Mouse (Mus musculus): ENCODE measurements around the gene Iqch. TPM values are rescaled to one million over a fixed set of nuclear protein-coding genes. Genes with fewer than 3 reads are reported as not detected.

The Iqch gene
- total and polyA plus RNA-seq, 2 experiments: 0.06 to 0.28 TPM

DNA sequence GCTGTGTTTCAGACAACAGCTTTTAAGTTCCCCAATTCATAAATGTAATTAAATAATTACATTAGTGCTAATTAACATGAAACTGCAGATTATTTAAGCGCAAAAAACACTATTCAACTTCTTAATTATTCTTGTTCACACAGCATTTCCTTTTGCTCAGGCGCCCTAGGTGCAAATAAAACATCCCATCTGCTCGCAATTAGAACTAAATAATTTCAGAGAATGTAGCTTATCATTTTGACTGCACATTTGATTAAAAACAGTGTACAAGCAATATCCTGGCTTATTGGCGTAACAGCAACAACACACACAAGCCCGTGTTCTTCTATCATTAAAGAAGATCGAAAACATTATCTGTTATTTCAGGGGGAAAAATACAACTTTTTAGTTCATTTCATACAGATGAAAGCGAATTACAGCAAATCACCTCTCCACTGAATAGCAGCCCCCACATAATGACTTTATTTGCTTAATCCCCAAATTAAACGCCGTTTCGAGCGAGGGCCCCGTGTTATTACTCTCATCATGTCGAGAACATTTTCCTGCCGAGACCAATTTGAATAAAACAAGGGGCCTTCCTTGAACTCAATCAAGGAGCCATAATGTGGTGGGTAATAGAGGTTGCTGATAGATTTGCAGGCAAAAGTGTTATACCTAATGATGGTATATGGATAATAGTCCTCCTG, 78.9 kb downstream of the Iqch start:
- Histone ChIP-seq H3K27ac (replicated peaks; ENCODE audit: insufficient read depth, low read depth, low read length) (no peak overlapping the region), H3K4me3 (ENCODE audit: insufficient read depth, low read depth, low read length) (no peak overlapping the region), H3K79me2 (ENCODE audit: control insufficient read depth, insufficient read depth, low read length) (no peaks in the 10 kb centered on the region), H3K9ac (ENCODE audit: low read depth, low read length) (no peak overlapping the region), H3K27me3 (ENCODE audit: control insufficient read depth, insufficient read depth, low read length) (no peaks in the 10 kb centered on the region), H3K4me1 (ENCODE audit: control insufficient read depth, insufficient read depth, low read length) (no peaks in the 10 kb centered on the region), H3K36me3 (ENCODE audit: control insufficient read depth, insufficient read depth, low read length) (no peaks in the 10 kb centered on the region)
- WGBS: 94% methylated on average over 14 of the region's 14 CpGs
- TF ChIP-seq CTCF (IDR thresholded peaks at IDR 0.05; ENCODE audit: low read depth, low read length): no peak
- no peak for TF ChIP-seq POLR2A (IDR thresholded peaks at IDR 0.05; ENCODE audit: extremely low read depth, insufficient read depth, low read length)
- no peak for DNase-seq (ENCODE audit: extremely low read depth, low read depth, low spot score)

DNA sequence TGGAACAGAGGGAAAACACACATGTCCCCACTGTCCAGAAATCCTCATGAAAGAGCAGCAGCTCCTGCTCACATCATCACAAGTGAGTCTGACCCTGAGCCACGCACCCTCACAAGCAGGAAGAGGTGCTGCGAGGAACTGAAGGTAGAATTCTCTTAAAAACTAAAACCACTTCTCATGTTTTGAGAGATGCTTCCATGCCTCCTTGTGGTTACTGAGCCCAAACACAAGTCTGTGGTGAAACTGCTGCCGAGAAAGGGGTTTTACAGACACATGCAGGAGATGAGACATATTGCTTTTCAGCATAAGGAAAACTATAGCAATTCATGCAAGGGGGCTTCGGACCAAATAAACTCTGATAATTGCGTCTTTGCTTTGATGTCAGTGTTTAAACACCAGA, 89.4 kb downstream of the Iqch start:
- Histone ChIP-seq H3K4me3 (ENCODE audit: insufficient read depth, low read depth, low read length) (no peak overlapping the region), H3K79me2 (ENCODE audit: control insufficient read depth, insufficient read depth, low read length) (no peaks in the 10 kb centered on the region), H3K36me3 (ENCODE audit: control insufficient read depth, insufficient read depth, low read length) (no peaks in the 10 kb centered on the region), H3K9ac (ENCODE audit: low read depth, low read length) (no peak overlapping the region), H3K27ac (replicated peaks; ENCODE audit: insufficient read depth, low read depth, low read length) (no peak overlapping the region), H3K27me3 (ENCODE audit: control insufficient read depth, insufficient read depth, low read length) (no peaks in the 10 kb centered on the region), H3K4me1 (ENCODE audit: control insufficient read depth, insufficient read depth, low read length) (no peaks in the 10 kb centered on the region)
- no peak for TF ChIP-seq POLR2A (IDR thresholded peaks at IDR 0.05; ENCODE audit: extremely low read depth, insufficient read depth, low read length)
- no peak for TF ChIP-seq CTCF (IDR thresholded peaks at IDR 0.05; ENCODE audit: low read depth, low read length)
- 46% methylated on average over 5 of the region's 5 CpGs for WGBS
- DNase-seq (ENCODE audit: extremely low read depth, low read depth, low spot score): no peak

DNA sequence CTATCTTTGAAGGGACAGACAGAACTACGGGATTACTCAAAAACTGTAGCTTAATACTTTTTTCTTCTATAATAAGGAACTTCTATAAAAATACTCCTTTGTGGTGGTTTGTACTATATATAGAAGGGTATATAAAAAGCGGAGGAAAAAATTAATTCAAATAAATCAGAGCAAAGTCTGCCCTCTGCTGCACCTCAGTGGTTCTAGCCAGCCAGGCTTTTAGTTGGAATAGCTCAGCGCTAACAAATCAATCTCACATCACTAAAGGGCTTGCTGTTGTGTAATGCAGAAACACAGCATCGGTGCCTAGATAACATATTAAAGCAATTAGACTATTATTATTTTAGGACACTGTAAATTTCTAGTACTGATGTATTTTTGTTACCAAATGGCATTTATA, 91.3 kb downstream of the Iqch start:
- 46% methylated on average over 4 of the region's 4 CpGs for WGBS
- Histone ChIP-seq H3K4me3 (ENCODE audit: insufficient read depth, low read depth, low read length) (no peak overlapping the region), H3K9ac (ENCODE audit: low read depth, low read length) (no peak overlapping the region), H3K27me3 (ENCODE audit: control insufficient read depth, insufficient read depth, low read length) (no peaks in the 10 kb centered on the region), H3K36me3 (ENCODE audit: control insufficient read depth, insufficient read depth, low read length) (no peaks in the 10 kb centered on the region), H3K79me2 (ENCODE audit: control insufficient read depth, insufficient read depth, low read length) (no peaks in the 10 kb centered on the region), H3K4me1 (ENCODE audit: control insufficient read depth, insufficient read depth, low read length) (no peaks in the 10 kb centered on the region), H3K27ac (replicated peaks; ENCODE audit: insufficient read depth, low read depth, low read length) (no peak overlapping the region)
- TF ChIP-seq POLR2A (IDR thresholded peaks at IDR 0.05; ENCODE audit: extremely low read depth, insufficient read depth, low read length) (no peak), CTCF (IDR thresholded peaks at IDR 0.05; ENCODE audit: low read depth, low read length) (no peak)
- peak; percentile 9 for DNase-seq (ENCODE audit: extremely low read depth, low read depth, low spot score)

DNA sequence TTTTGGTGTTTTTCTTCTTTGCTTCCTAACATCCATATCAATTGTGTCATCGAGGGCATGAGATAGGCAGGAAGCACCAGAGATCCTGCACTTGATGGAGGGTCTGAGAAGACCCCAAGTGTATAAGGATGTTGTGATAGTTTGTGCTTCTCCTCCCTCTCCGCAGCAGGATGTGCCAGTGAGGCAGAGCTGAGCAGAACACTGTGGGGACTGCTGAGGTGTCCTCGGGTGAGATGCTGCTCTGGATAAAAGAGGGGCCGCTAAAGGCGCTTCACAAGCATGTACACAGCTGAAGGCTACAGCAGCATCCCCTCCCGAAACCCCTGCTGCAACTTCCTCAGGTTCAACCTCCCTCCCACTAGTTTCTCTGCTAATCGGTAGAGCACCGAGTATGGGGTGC, 95.2 kb downstream of the Iqch start:
- H3K79me2 ChIP-seq (ENCODE audit: control insufficient read depth, insufficient read depth, low read length): no peaks in the 10 kb centered on the region

DNA sequence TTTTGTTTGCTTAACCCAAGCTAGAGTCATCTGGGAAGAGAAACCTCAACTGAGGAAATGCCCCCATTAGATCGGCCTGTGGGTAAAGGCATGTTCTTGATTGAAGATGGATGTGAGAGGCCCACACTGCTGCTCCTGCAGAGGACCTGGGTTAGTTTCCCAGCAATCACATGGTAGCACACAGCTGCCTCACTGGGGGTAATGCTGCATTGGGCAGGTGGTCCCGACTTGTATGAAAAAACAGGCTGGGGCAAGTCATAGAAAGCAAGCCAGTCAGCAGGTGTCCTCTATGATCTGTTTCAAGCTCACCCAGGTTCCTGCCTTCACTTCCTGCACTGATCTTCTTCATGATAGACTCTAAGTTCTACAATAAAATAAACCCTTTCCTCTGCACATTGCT, 98.4 kb downstream of the Iqch start:
- WGBS: 76% methylated on average over 2 of the region's 2 CpGs

More for the DNA sequence above, 95.2 kb downstream of the Iqch start:
- Histone ChIP-seq H3K4me1 (ENCODE audit: control insufficient read depth, insufficient read depth, low read length) (no peaks in the 10 kb centered on the region), H3K27ac (replicated peaks; ENCODE audit: insufficient read depth, low read depth, low read length) (no peak overlapping the region), H3K36me3 (ENCODE audit: control insufficient read depth, insufficient read depth, low read length) (no peaks in the 10 kb centered on the region), H3K4me3 (ENCODE audit: insufficient read depth, low read depth, low read length) (no peak overlapping the region), H3K9ac (ENCODE audit: low read depth, low read length) (no peak overlapping the region), H3K27me3 (ENCODE audit: control insufficient read depth, insufficient read depth, low read length) (no peaks in the 10 kb centered on the region)
- no peak for DNase-seq (ENCODE audit: extremely low read depth, low read depth, low spot score)
- TF ChIP-seq POLR2A (IDR thresholded peaks at IDR 0.05; ENCODE audit: extremely low read depth, insufficient read depth, low read length) (no peak), CTCF (IDR thresholded peaks at IDR 0.05; ENCODE audit: low read depth, low read length) (no peak)
- 75% methylated on average over 8 of the region's 8 CpGs for WGBS

DNA sequence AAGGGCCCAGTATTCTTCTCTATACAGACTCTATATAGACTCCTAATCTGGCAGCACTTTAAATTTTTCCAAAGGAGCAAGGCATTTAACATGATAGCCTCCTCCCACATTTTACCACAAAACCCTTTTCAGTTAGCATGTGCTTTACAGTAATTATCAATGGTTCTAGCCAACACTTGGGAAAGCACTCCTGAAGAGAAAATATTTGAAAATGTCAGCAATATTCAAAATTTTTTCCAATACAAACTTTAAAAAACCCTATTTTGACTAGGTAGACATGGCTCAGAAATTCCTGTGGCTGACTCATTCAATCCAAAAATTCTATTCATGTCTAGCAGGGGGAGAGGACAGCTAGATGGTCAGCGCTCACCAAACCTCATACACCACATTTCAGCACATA, 100.8 kb downstream of the Iqch start:
- TF ChIP-seq CTCF (IDR thresholded peaks at IDR 0.05; ENCODE audit: low read depth, low read length) (no peak), POLR2A (IDR thresholded peaks at IDR 0.05; ENCODE audit: extremely low read depth, insufficient read depth, low read length) (no peak)
- 100% methylated on average over 1 of the region's 1 CpGs for WGBS
- H3K79me2 ChIP-seq (ENCODE audit: control insufficient read depth, insufficient read depth, low read length): no peaks in the 10 kb centered on the region
- no peak overlapping the region for H3K9ac ChIP-seq (ENCODE audit: low read depth, low read length)
- no peak for DNase-seq (ENCODE audit: extremely low read depth, low read depth, low spot score)
- no peak overlapping the region for H3K27ac ChIP-seq (replicated peaks; ENCODE audit: insufficient read depth, low read depth, low read length)
- H3K4me1 ChIP-seq (ENCODE audit: control insufficient read depth, insufficient read depth, low read length): no peaks in the 10 kb centered on the region
- no peaks in the 10 kb centered on the region for H3K27me3 ChIP-seq (ENCODE audit: control insufficient read depth, insufficient read depth, low read length)
- H3K4me3 ChIP-seq (ENCODE audit: insufficient read depth, low read depth, low read length): no peak overlapping the region
- no peaks in the 10 kb centered on the region for H3K36me3 ChIP-seq (ENCODE audit: control insufficient read depth, insufficient read depth, low read length)

More for the DNA sequence above, 98.4 kb downstream of the Iqch start:
- H3K27me3 ChIP-seq (ENCODE audit: control insufficient read depth, insufficient read depth, low read length): no peaks in the 10 kb centered on the region
- H3K4me1 ChIP-seq (ENCODE audit: control insufficient read depth, insufficient read depth, low read length): no peaks in the 10 kb centered on the region
- no peak overlapping the region for H3K4me3 ChIP-seq (ENCODE audit: insufficient read depth, low read depth, low read length)
- H3K9ac ChIP-seq (ENCODE audit: low read depth, low read length): no peak overlapping the region
- DNase-seq (ENCODE audit: extremely low read depth, low read depth, low spot score): no peak
- no peak for TF ChIP-seq POLR2A (IDR thresholded peaks at IDR 0.05; ENCODE audit: extremely low read depth, insufficient read depth, low read length)
- no peak for TF ChIP-seq CTCF (IDR thresholded peaks at IDR 0.05; ENCODE audit: low read depth, low read length)
- no peaks in the 10 kb centered on the region for H3K79me2 ChIP-seq (ENCODE audit: control insufficient read depth, insufficient read depth, low read length)
- no peaks in the 10 kb centered on the region for H3K36me3 ChIP-seq (ENCODE audit: control insufficient read depth, insufficient read depth, low read length)
- no peak overlapping the region for H3K27ac ChIP-seq (replicated peaks; ENCODE audit: insufficient read depth, low read depth, low read length)

Measured in liver, adult 2 months (tissue).